Mouse (Mus musculus): Measurements from ENCODE around the gene Adat3.
A peak's percentile ranks its signal among the peaks of the same experiment; 100 is the strongest.

Gene Adat3

GRCm38 (mm10) chr10:80609269-80609924 lies 6.7 kb downstream of the Adat3 start:
- no peak for DNase-seq (ENCODE audit: low read depth, low spot score)

GRCm38 (mm10) chr10:80610116-80610785 lies 7.6 kb downstream of the Adat3 start:
- DNase-seq (ENCODE audit: low read depth, low spot score): no peak

- DNase-seq (ENCODE audit: low read depth, low spot score): peak; percentile 61
These were observed 8.3 kb downstream of the Adat3 start for GRCm38 (mm10) chr10:80611024-80611423.

- no peak for DNase-seq (ENCODE audit: low read depth, low spot score)
These were observed 9.2 kb downstream of the Adat3 start for GRCm38 (mm10) chr10:80611905-80612304.

- peak; percentile 65 for DNase-seq (ENCODE audit: low read depth, low spot score)
These were observed 11.1 kb downstream of the Adat3 start for GRCm38 (mm10) chr10:80613821-80614220.

DNA sequence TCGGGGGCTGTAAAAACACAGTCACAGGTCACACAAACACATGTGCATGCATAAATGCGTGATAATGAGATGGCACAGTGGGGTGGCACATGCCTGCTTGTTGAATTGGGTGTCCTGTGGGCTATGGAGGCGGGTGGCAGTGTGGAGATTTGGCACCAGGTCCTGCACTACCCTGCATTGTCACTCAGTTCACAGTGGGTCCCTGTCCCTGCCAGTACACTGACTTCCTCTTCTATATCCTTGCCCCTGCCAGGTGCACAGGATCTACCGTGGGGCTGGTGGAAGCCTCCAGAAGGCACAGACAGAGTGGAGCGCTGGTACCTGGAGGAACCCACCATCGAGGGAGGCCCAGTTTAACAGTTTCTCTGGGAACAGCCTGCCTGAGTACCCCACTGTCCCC lies 11.7 kb downstream of the Adat3 start:
- no peak for DNase-seq (ENCODE audit: low read depth, low spot score)

GRCm38 (mm10) chr10:80618181-80618580 lies 15.5 kb downstream of the Adat3 start:
- DNase-seq (ENCODE audit: low read depth, low spot score): no peak

DNA sequence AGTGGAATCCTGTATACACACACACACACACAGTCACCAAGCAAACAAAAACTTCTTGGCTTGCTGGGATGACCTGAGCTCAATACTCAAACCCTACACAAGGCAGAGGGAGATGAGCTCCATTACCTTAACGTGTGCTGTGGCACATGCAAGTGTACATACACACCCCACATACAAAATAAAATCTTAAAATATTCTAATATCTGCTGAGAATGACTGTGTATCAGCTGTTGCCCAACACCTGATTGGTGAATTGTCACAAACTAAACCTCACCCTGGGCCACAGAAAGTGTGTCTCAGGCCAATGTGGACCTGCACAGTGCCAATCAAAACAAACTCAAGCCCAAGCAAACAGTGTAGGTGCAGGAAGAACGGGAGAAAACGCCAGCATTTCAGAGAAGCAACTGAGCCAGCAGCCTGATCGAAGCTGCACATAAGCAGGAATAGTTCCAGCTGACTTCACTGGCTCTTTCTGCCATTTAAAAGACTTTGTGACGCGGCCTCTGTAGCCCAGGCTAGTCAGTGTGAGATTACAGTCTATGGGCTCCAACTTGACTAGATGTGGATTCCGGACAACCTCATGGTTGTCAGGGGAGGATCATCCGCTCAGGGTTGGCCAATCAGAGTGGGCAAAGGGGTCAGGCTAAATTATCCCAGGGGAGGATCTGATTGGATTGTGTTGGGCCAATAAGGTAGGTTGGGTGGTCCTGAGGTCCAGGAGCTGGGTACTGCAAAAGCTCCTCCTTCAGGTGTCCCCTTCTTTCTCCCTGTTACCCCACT lies 17.0 kb downstream of the Adat3 start:
- peak; percentile 90 for DNase-seq (ENCODE audit: low read depth, low spot score)

- no peak for DNase-seq (ENCODE audit: low read depth, low spot score)
These were observed 17.7 kb downstream of the Adat3 start for GRCm38 (mm10) chr10:80620365-80620764.

GRCm38 (mm10) chr10:80620796-80621689 lies 18.4 kb downstream of the Adat3 start:
- no peak for DNase-seq (ENCODE audit: low read depth, low spot score)

- DNase-seq (ENCODE audit: low read depth, low spot score): no peak
These were observed 18.9 kb downstream of the Adat3 start for GRCm38 (mm10) chr10:80621690-80621939.

DNA sequence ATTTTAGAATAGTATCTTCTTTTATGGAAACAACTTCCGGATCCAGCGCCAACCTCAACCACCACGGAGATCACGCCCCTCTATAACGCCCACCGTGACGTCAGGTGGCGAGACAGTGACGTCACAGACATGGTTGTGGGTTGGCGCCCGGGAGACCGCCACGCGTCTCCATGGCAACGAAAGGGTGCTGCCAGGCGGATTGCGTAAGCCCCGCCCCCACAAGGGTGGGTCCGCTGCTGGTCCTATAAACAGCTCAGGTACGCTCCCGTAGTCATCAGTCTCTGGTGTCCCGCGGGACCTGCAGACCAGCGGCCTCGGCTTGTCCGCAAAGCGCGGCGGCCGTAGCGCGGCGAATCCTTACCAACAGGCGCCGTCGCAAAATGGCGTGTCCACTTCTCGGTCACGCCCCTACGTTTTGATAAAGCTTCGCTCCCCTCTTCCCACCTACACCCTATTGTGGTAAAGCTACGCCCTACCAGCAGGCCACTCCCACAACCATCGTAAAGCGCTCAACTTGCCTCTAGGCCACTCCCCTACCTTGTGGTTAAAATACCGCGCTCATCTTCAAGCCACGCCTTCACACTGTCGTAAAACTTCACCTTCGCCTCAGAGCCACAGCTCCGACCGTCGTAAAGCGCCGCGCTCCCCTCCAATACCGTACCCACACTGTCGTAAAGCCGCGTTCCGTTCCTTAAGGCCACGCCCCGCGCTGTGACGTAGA lies 19.4 kb downstream of the Adat3 start:
- peak; percentile 100 for DNase-seq (ENCODE audit: low read depth, low spot score)

DNA sequence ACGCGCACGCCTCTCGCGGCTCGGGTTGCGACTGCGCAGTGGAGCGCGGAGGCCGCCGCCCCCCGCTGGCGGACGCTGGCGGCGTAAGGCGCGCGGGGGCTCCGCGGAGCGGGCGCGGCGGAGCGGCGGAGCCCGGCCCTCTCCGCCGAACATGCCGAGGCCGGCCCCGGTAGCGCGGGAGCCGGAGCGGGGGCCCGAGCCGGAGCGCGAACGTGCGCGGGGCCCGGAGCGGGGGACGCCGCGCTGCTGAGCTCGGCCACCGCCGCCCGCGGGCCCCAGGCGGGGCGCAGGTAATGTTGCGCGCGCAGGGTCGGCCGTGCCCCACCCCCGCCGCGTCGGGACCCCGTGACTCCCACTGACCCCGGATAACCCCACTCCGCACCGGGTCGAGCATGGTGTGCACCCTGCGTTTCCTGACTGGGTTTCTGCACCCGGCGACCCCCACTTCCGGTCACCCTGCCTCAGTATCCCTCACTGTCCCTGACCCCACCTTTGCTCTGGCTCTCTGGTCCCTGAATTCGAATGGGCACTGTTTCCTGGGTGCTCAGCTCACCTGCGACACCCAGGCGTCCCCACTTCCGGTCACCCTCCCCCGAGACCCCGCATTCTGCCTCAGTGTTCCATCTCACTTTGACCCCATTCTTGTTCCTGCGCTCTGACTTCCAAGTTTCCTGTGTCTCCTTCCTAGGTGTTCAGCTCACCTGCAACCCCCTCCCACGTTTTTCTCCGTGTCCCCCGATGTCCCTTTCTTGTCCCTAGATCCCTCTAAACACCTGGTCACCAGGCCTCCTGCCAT lies 20.2 kb downstream of the Adat3 start, which contains the start of gene Csnk1g2:
Gene Csnk1g2 (plus strand): TSS at position 178 of the 796 bp plus-strand sequence.
- DNase-seq (ENCODE audit: low read depth, low spot score): peak; percentile 65

GRCm38 (mm10) chr10:80623457-80624191 lies 20.9 kb downstream of the Adat3 start:
- DNase-seq (ENCODE audit: low read depth, low spot score): peak; percentile 65

DNA sequence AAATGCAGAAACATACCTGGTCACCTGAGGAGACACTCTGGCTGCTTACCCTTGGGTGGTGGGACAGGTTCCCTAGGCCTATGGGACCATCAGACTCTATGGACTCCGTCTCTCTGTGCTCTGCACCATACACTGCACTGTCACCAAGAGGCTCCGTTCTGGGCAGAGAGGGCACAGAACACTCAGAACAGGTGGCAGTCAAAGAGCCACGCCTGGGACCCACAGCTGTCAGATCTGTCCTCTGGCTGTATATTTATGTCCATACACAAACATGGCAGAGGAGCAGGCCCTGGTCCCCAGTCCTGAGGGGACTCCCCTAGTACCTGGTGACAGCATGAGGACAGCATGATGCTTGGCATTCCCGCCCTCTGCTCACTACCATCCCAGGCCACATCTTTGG lies 23.1 kb downstream of the Adat3 start:
- no peak for DNase-seq (ENCODE audit: low read depth, low spot score)

DNA sequence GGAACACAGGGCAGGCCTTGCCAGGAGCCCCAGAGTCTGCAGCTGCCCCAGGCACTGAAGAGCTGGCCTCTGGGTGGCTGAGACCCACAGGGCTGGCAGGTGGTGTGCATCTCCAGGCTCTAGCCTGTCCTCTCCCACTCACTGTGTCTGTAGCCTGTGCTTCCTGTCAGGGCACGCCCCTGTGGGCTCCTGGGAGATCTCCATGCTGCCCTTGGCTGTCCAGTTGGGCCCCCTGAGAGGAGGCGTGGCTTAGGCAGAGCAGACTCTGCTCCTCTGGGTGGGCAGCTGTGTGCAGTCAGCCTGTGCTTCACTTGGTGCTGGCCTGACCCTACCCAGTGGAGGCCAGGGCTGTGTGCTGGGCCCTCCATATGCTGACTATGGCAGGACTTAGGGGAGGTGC lies 25.0 kb downstream of the Adat3 start:
- no peak for DNase-seq (ENCODE audit: low read depth, low spot score)

GRCm38 (mm10) chr10:80628925-80629324 lies 26.2 kb downstream of the Adat3 start:
- no peak for DNase-seq (ENCODE audit: low read depth, low spot score)

GRCm38 (mm10) chr10:80635345-80635744 lies 32.7 kb downstream of the Adat3 start:
- DNase-seq (ENCODE audit: low read depth, low spot score): no peak

- DNase-seq (ENCODE audit: low read depth, low spot score): no peak
These were observed 44.3 kb downstream of the Adat3 start for GRCm38 (mm10) chr10:80646936-80647335.

DNA sequence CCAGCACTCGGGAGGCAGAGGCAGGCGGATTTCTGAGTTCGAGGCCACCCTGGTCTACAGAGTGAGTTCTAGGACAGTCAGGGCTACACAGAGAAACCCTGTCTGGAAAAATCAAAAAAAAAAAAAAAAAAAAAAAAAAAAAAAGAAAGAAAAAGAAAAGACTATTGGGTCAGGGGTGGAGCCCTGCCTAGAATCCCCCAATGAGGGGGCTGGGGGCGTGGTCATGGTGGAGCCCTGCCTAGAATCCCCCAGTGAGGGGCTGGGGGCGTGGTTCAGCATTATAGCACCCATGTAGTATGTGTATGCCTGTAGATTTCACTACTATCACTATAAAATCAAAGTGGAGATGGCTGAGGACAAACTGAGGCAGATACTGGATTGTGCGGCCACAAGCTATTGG lies 47.2 kb downstream of the Adat3 start:
- peak; percentile 58 for DNase-seq (ENCODE audit: low read depth, low spot score)

Data from ZHBTc4 (cell line).